Mouse (Mus musculus): ENCODE results near the gene Ddo. TPM values are rescaled to one million over a fixed set of nuclear protein-coding genes. Genes with fewer than 3 reads are reported as not detected.

The Ddo gene
- polyA plus RNA-seq, 1 experiment from 2014 or later: 0.90 TPM

GRCm38 (mm10) chr10:40630457-40630856 lies 646 bp downstream of the Ddo start:
- H3K4me1 ChIP-seq (ENCODE audit: control insufficient read depth, insufficient read depth, low read length): no peaks in the 10 kb centered on the region
- no peak overlapping the region for H3K9ac ChIP-seq (ENCODE audit: low read depth, low read length)
- 67% methylated on average over 5 of the region's 5 CpGs for WGBS
- DNase-seq (ENCODE audit: low spot score) (no peak), ATAC-seq (ENCODE audit: low read depth) (no peak)
- H3K27ac ChIP-seq (replicated peaks; ENCODE audit: low read depth, low read length): no peak overlapping the region
- H3K9me3 ChIP-seq (ENCODE audit: control insufficient read depth, low read length): no peaks in the 10 kb centered on the region
- no peaks in the 10 kb centered on the region for H3K27me3 ChIP-seq (replicated peaks; ENCODE audit: control insufficient read depth, insufficient read depth, low read length)
- H3K36me3 ChIP-seq (ENCODE audit: control insufficient read depth, insufficient read depth, low read length): no peaks in the 10 kb centered on the region
- H3K4me3 ChIP-seq (ENCODE audit: low read depth, low read length): no peak overlapping the region
- no peak overlapping the region for H3K4me2 ChIP-seq (ENCODE audit: low read depth, low read length)

- DNase-seq (ENCODE audit: low spot score) (no peak), ATAC-seq (ENCODE audit: low read depth) (no peak)
- Histone ChIP-seq H3K4me1 (ENCODE audit: control insufficient read depth, insufficient read depth, low read length) (no peaks in the 10 kb centered on the region), H3K9me3 (ENCODE audit: control insufficient read depth, low read length) (no peaks in the 10 kb centered on the region), H3K4me2 (ENCODE audit: low read depth, low read length) (no peak overlapping the region), H3K9ac (ENCODE audit: low read depth, low read length) (no peak overlapping the region), H3K27ac (replicated peaks; ENCODE audit: low read depth, low read length) (no peak overlapping the region), H3K36me3 (ENCODE audit: control insufficient read depth, insufficient read depth, low read length) (no peaks in the 10 kb centered on the region), H3K4me3 (ENCODE audit: low read depth, low read length) (no peak overlapping the region), H3K27me3 (replicated peaks; ENCODE audit: control insufficient read depth, insufficient read depth, low read length) (no peaks in the 10 kb centered on the region)
- 55% methylated on average over 9 of the region's 9 CpGs for WGBS
Observed at GRCm38 (mm10) chr10:40630961-40631360, 1.1 kb downstream of the Ddo start.

GRCm38 (mm10) chr10:40632087-40632486 lies 2.3 kb downstream of the Ddo start:
- ATAC-seq (ENCODE audit: low read depth) (no peak), DNase-seq (ENCODE audit: low spot score) (no peak)
- Histone ChIP-seq H3K27me3 (replicated peaks; ENCODE audit: control insufficient read depth, insufficient read depth, low read length) (no peaks in the 10 kb centered on the region), H3K9me3 (ENCODE audit: control insufficient read depth, low read length) (no peaks in the 10 kb centered on the region), H3K9ac (ENCODE audit: low read depth, low read length) (no peak overlapping the region), H3K36me3 (ENCODE audit: control insufficient read depth, insufficient read depth, low read length) (no peaks in the 10 kb centered on the region), H3K4me1 (ENCODE audit: control insufficient read depth, insufficient read depth, low read length) (no peaks in the 10 kb centered on the region), H3K27ac (replicated peaks; ENCODE audit: low read depth, low read length) (no peak overlapping the region), H3K4me3 (ENCODE audit: low read depth, low read length) (no peak overlapping the region), H3K4me2 (ENCODE audit: low read depth, low read length) (no peak overlapping the region)
- WGBS: 85% methylated on average over 3 of the region's 3 CpGs

- DNase-seq (ENCODE audit: low spot score) (no peak), ATAC-seq (ENCODE audit: low read depth) (no peak)
- Histone ChIP-seq H3K9me3 (ENCODE audit: control insufficient read depth, low read length) (no peaks in the 10 kb centered on the region), H3K4me3 (ENCODE audit: low read depth, low read length) (no peak overlapping the region), H3K4me2 (ENCODE audit: low read depth, low read length) (no peak overlapping the region), H3K4me1 (ENCODE audit: control insufficient read depth, insufficient read depth, low read length) (no peaks in the 10 kb centered on the region; the same call in 1 of the 2 replicates), H3K27me3 (replicated peaks; ENCODE audit: control insufficient read depth, insufficient read depth, low read length) (no peaks in the 10 kb centered on the region), H3K27ac (replicated peaks; ENCODE audit: low read depth, low read length) (no peak overlapping the region), H3K9ac (ENCODE audit: low read depth, low read length) (no peak overlapping the region), H3K36me3 (ENCODE audit: control insufficient read depth, insufficient read depth, low read length) (no peaks in the 10 kb centered on the region)
- WGBS: 53% methylated on average over 10 of the region's 10 CpGs
Observed at GRCm38 (mm10) chr10:40637331-40637730, 7.5 kb downstream of the Ddo start.

GRCm38 (mm10) chr10:40638276-40638675 lies 8.5 kb downstream of the Ddo start:
- Histone ChIP-seq H3K4me3 (ENCODE audit: low read depth, low read length) (no peak overlapping the region), H3K9ac (ENCODE audit: low read depth, low read length) (no peak overlapping the region), H3K36me3 (ENCODE audit: control insufficient read depth, insufficient read depth, low read length) (no peaks in the 10 kb centered on the region), H3K9me3 (ENCODE audit: control insufficient read depth, low read length) (no peaks in the 10 kb centered on the region), H3K4me1 (ENCODE audit: control insufficient read depth, insufficient read depth, low read length) (no peaks in the 10 kb centered on the region; the same call in 1 of the 2 replicates), H3K4me2 (ENCODE audit: low read depth, low read length) (no peak overlapping the region), H3K27me3 (replicated peaks; ENCODE audit: control insufficient read depth, insufficient read depth, low read length) (no peaks in the 10 kb centered on the region), H3K27ac (replicated peaks; ENCODE audit: low read depth, low read length) (no peak overlapping the region)
- no peak for ATAC-seq (ENCODE audit: low read depth)
- DNase-seq (ENCODE audit: low spot score): no peak
- 63% methylated on average over 7 of the region's 7 CpGs for WGBS

- peak; percentile 13 for DNase-seq (ENCODE audit: low spot score)
- H3K9ac ChIP-seq (ENCODE audit: low read depth, low read length): no peak overlapping the region
Observed at GRCm38 (mm10) chr10:40638823-40639819, 9.3 kb downstream of the Ddo start.

GRCm38 (mm10) chr10:40640406-40640805 lies 10.6 kb downstream of the Ddo start:
- no peak for DNase-seq (ENCODE audit: low spot score)
- H3K36me3 ChIP-seq (ENCODE audit: control insufficient read depth, insufficient read depth, low read length): no peaks in the 10 kb centered on the region
- ATAC-seq (ENCODE audit: low read depth): no peak
- no peak overlapping the region for H3K27ac ChIP-seq (replicated peaks; ENCODE audit: low read depth, low read length)
- H3K27me3 ChIP-seq (replicated peaks; ENCODE audit: control insufficient read depth, insufficient read depth, low read length): no peaks in the 10 kb centered on the region
- H3K4me2 ChIP-seq (ENCODE audit: low read depth, low read length): no peak overlapping the region
- no peak overlapping the region for H3K4me3 ChIP-seq (ENCODE audit: low read depth, low read length)
- 76% methylated on average over 4 of the region's 4 CpGs for WGBS
- H3K4me1 ChIP-seq (ENCODE audit: control insufficient read depth, insufficient read depth, low read length): no peaks in the 10 kb centered on the region; the same call in 1 of the 2 replicates
- H3K9ac ChIP-seq (ENCODE audit: low read depth, low read length): no peak overlapping the region
- no peaks in the 10 kb centered on the region for H3K9me3 ChIP-seq (ENCODE audit: control insufficient read depth, low read length)

More at GRCm38 (mm10) chr10:40638823-40639819, 9.3 kb downstream of the Ddo start:
- Histone ChIP-seq H3K4me2 (ENCODE audit: low read depth, low read length) (no peak overlapping the region), H3K27ac (replicated peaks; ENCODE audit: low read depth, low read length) (no peak overlapping the region), H3K9me3 (ENCODE audit: control insufficient read depth, low read length) (no peaks in the 10 kb centered on the region), H3K4me3 (ENCODE audit: low read depth, low read length) (no peak overlapping the region), H3K36me3 (ENCODE audit: control insufficient read depth, insufficient read depth, low read length) (no peaks in the 10 kb centered on the region), H3K4me1 (ENCODE audit: control insufficient read depth, insufficient read depth, low read length) (no peaks in the 10 kb centered on the region; the same call in 1 of the 2 replicates), H3K27me3 (replicated peaks; ENCODE audit: control insufficient read depth, insufficient read depth, low read length) (no peaks in the 10 kb centered on the region)
- no peak for ATAC-seq (ENCODE audit: low read depth)
- 52% methylated on average over 26 of the region's 26 CpGs for WGBS

- Histone ChIP-seq H3K4me1 (ENCODE audit: control insufficient read depth, insufficient read depth, low read length) (no peaks in the 10 kb centered on the region; the same call in 1 of the 2 replicates), H3K36me3 (ENCODE audit: control insufficient read depth, insufficient read depth, low read length) (no peaks in the 10 kb centered on the region), H3K27ac (replicated peaks; ENCODE audit: low read depth, low read length) (no peak overlapping the region), H3K27me3 (replicated peaks; ENCODE audit: control insufficient read depth, insufficient read depth, low read length) (no peaks in the 10 kb centered on the region), H3K9me3 (ENCODE audit: control insufficient read depth, low read length) (no peaks in the 10 kb centered on the region), H3K4me3 (ENCODE audit: low read depth, low read length) (no peak overlapping the region), H3K9ac (ENCODE audit: low read depth, low read length) (no peak overlapping the region), H3K4me2 (ENCODE audit: low read depth, low read length) (no peak overlapping the region)
- DNase-seq (ENCODE audit: low spot score) (no peak), ATAC-seq (ENCODE audit: low read depth) (no peak)
- 87% methylated on average over 7 of the region's 7 CpGs for WGBS
Observed at GRCm38 (mm10) chr10:40641901-40642300, 12.1 kb downstream of the Ddo start.

All from embryonic facial prominence, embryonic 14.5 days (tissue).